Mouse (Mus musculus) erythroblast, embryonic 14.5 days (primary cell): ENCODE measurements around the gene Xdh.

Experiments used
- GATA1 ChIP-seq: IDR thresholded peaks from 2 replicates; pipeline ENCODE4 v1.6.1; 2012; ENCODE audit warnings: low read length, inconsistent platforms, mixed read lengths
- TAL1 ChIP-seq: IDR thresholded peaks from 3 replicates; pipeline ENCODE4 v1.6.1; 2012; ENCODE audit warnings: low read length, inconsistent platforms, mixed read lengths

- no peak for TF ChIP-seq GATA1
- TF ChIP-seq TAL1 = no peak
These were observed 56.8 kb downstream of the Xdh start for GRCm38 (mm10) chr17:73893207-73893606.
